Mouse (Mus musculus) ES-Bruce4 (cell line): ENCODE results near the gene Gramd1c.

ENCODE experiments used
- CTCF ChIP-seq: IDR thresholded peaks from one replicate; pipeline ENCODE4 v1.8.1; 2011; ENCODE audit warnings: low read depth, low read length
- EP300 ChIP-seq: IDR thresholded peaks from 2 replicates; pipeline ENCODE4 v1.6.1; 2011; ENCODE audit warnings: low read depth, low read length; ENCODE audit not compliant: insufficient read depth

DNA sequence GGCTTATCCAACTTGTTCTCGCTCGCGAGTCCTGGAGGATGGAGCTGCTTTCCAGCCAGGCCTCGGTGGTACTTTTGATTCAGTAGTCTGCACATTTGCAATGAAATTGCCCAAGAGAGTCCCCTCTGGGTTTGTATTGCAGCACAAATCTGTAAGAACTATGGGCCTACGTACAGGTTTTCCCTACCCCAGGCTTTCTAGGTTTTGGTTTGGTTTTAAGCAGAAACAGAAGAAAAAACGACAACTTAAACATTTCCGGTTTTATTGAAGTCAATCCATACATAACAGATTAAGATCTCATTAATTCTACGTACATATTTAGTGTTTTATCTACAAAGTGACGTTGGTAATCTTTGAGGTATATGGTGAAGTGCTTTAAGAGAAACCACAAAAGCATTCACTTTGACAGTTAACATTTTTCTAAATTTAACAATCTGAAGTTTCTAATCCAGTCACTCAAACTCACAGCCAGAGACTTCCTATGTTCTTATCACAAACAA is 83.0 kb downstream of the Gramd1c start:
- TF ChIP-seq CTCF (no peak), EP300 (no peak)
